Mouse (Mus musculus): Measurements from ENCODE around the gene Slco2a1. TPM values are rescaled to one million over a fixed set of nuclear protein-coding genes. Genes with fewer than 3 reads are reported as not detected.

Gene Slco2a1
- polyA plus RNA-seq, 1 experiment from 2014 or later = 1.7 TPM

- no peak overlapping the region for H3K4me3 ChIP-seq
- H3K27ac ChIP-seq = no peak overlapping the region
- no peak overlapping the region for H3K9ac ChIP-seq
- H3K27me3 ChIP-seq (replicated peaks) = no peaks in the 10 kb centered on the region
- WGBS (ENCODE audit: insufficient replicate concordance) = 63% methylated on average over 1 of the region's 1 CpGs
- no peak overlapping the region for H3K4me2 ChIP-seq
- H3K36me3 ChIP-seq = no peaks in the 10 kb centered on the region
- ATAC-seq = no peak
- no peaks in the 10 kb centered on the region for H3K4me1 ChIP-seq
- H3K9me3 ChIP-seq (replicated peaks) = no peaks in the 10 kb centered on the region
Observed at GRCm38 (mm10) chr9:103045406-103045805, 56.9 kb downstream of the Slco2a1 start.

- WGBS (ENCODE audit: insufficient replicate concordance) = 44% methylated on average over 7 of the region's 7 CpGs
- H3K27ac ChIP-seq = no peak overlapping the region
- 0 out of 2 replicates have a peak, but pooled peaks have one; percentile 49 for ATAC-seq
Observed at GRCm38 (mm10) chr9:103049049-103049511, 60.6 kb downstream of the Slco2a1 start.

GRCm38 (mm10) chr9:103053829-103054228 lies 65.3 kb downstream of the Slco2a1 start:
- no peak overlapping the region for H3K9ac ChIP-seq
- no peaks in the 10 kb centered on the region for H3K36me3 ChIP-seq
- WGBS (ENCODE audit: insufficient replicate concordance) = 54% methylated on average over 7 of the region's 7 CpGs
- no peaks in the 10 kb centered on the region for H3K4me1 ChIP-seq
- peaks cover 5% of the 10 kb centered on the region; the same call in 1 of the 2 replicates for H3K27me3 ChIP-seq (replicated peaks)
- H3K4me2 ChIP-seq = no peak overlapping the region
- no peaks in the 10 kb centered on the region for H3K9me3 ChIP-seq (replicated peaks)
- no peak overlapping the region for H3K4me3 ChIP-seq
- no peak overlapping the region for H3K27ac ChIP-seq
- no peak for ATAC-seq

More at GRCm38 (mm10) chr9:103049049-103049511, 60.6 kb downstream of the Slco2a1 start:
- 0 out of 2 replicates have a peak, but pooled peaks cover 5% of the 10 kb centered on the region for H3K27me3 ChIP-seq (replicated peaks)
- no peaks in the 10 kb centered on the region for H3K36me3 ChIP-seq
- no peak overlapping the region for H3K4me3 ChIP-seq
- H3K9ac ChIP-seq = no peak overlapping the region
- H3K9me3 ChIP-seq (replicated peaks) = no peaks in the 10 kb centered on the region
- H3K4me2 ChIP-seq = no peak overlapping the region
- H3K4me1 ChIP-seq = no peaks in the 10 kb centered on the region

GRCm38 (mm10) chr9:103055061-103055460 lies 66.5 kb downstream of the Slco2a1 start:
- Histone ChIP-seq H3K4me3 (no peak overlapping the region), H3K36me3 (no peaks in the 10 kb centered on the region), H3K4me1 (no peaks in the 10 kb centered on the region), H3K27me3 (replicated peaks) (peaks cover 5% of the 10 kb centered on the region; the same call in 1 of the 2 replicates), H3K27ac (no peak overlapping the region), H3K9me3 (replicated peaks) (no peaks in the 10 kb centered on the region), H3K4me2 (no peak overlapping the region), H3K9ac (no peak overlapping the region)
- 70% methylated on average over 11 of the region's 11 CpGs for WGBS (ENCODE audit: insufficient replicate concordance)
- ATAC-seq = no peak

- no peak for ATAC-seq
- no peaks in the 10 kb centered on the region for H3K36me3 ChIP-seq
- no peak overlapping the region for H3K27ac ChIP-seq
- peaks cover 5% of the 10 kb centered on the region; the same call in 1 of the 2 replicates for H3K27me3 ChIP-seq (replicated peaks)
- H3K4me1 ChIP-seq = no peaks in the 10 kb centered on the region
- no peak overlapping the region for H3K4me3 ChIP-seq
- 76% methylated on average over 5 of the region's 5 CpGs for WGBS (ENCODE audit: insufficient replicate concordance)
- H3K9me3 ChIP-seq (replicated peaks) = no peaks in the 10 kb centered on the region
- no peak overlapping the region for H3K4me2 ChIP-seq
- H3K9ac ChIP-seq = no peak overlapping the region
Observed at GRCm38 (mm10) chr9:103056164-103056563, 67.7 kb downstream of the Slco2a1 start.

- no peaks in the 10 kb centered on the region for H3K4me1 ChIP-seq
- H3K4me2 ChIP-seq = no peak overlapping the region
- no peak overlapping the region for H3K4me3 ChIP-seq
- WGBS (ENCODE audit: insufficient replicate concordance) = 55% methylated on average over 2 of the region's 2 CpGs
- no peak overlapping the region for H3K9ac ChIP-seq
- ATAC-seq = no peak
- no peaks in the 10 kb centered on the region; the same call in 1 of the 2 replicates for H3K27me3 ChIP-seq (replicated peaks)
- H3K36me3 ChIP-seq = no peaks in the 10 kb centered on the region
- H3K9me3 ChIP-seq (replicated peaks) = no peaks in the 10 kb centered on the region
- no peak overlapping the region for H3K27ac ChIP-seq
Observed at GRCm38 (mm10) chr9:103060551-103060950, 72.0 kb downstream of the Slco2a1 start.

GRCm38 (mm10) chr9:103061471-103062053 lies 73.0 kb downstream of the Slco2a1 start:
- Histone ChIP-seq H3K4me2 (no peak overlapping the region), H3K9me3 (replicated peaks) (no peaks in the 10 kb centered on the region), H3K27ac (no peak overlapping the region), H3K9ac (no peak overlapping the region), H3K36me3 (no peaks in the 10 kb centered on the region), H3K4me3 (no peak overlapping the region), H3K27me3 (replicated peaks) (no peaks in the 10 kb centered on the region; the same call in 1 of the 2 replicates), H3K4me1 (no peaks in the 10 kb centered on the region)
- no peak for ATAC-seq
- WGBS (ENCODE audit: insufficient replicate concordance) = 56% methylated on average over 5 of the region's 5 CpGs

- Histone ChIP-seq H3K9me3 (replicated peaks) (no peaks in the 10 kb centered on the region), H3K4me2 (no peak overlapping the region), H3K27ac (no peak overlapping the region), H3K4me3 (no peak overlapping the region), H3K36me3 (no peaks in the 10 kb centered on the region), H3K27me3 (replicated peaks) (no peaks in the 10 kb centered on the region; the same call in 1 of the 2 replicates), H3K4me1 (no peaks in the 10 kb centered on the region), H3K9ac (no peak overlapping the region)
- 77% methylated on average over 6 of the region's 6 CpGs for WGBS (ENCODE audit: insufficient replicate concordance)
- no peak for ATAC-seq
Observed at GRCm38 (mm10) chr9:103063591-103063990, 75.1 kb downstream of the Slco2a1 start.

GRCm38 (mm10) chr9:103066845-103067244 lies 78.3 kb downstream of the Slco2a1 start:
- H3K4me2 ChIP-seq = no peak overlapping the region
- no peak overlapping the region for H3K9ac ChIP-seq
- ATAC-seq = no peak
- H3K27me3 ChIP-seq (replicated peaks) = no peaks in the 10 kb centered on the region
- H3K4me1 ChIP-seq = no peaks in the 10 kb centered on the region
- H3K4me3 ChIP-seq = no peak overlapping the region
- no peak overlapping the region for H3K27ac ChIP-seq
- H3K36me3 ChIP-seq = no peaks in the 10 kb centered on the region
- WGBS (ENCODE audit: insufficient replicate concordance) = 70% methylated on average over 8 of the region's 8 CpGs
- no peaks in the 10 kb centered on the region for H3K9me3 ChIP-seq (replicated peaks)

- 75% methylated on average over 11 of the region's 11 CpGs for WGBS (ENCODE audit: insufficient replicate concordance)
- H3K27me3 ChIP-seq (replicated peaks) = no peaks in the 10 kb centered on the region
- no peak overlapping the region for H3K27ac ChIP-seq
- H3K4me1 ChIP-seq = no peaks in the 10 kb centered on the region
- no peak overlapping the region for H3K4me3 ChIP-seq
- H3K9ac ChIP-seq = no peak overlapping the region
- H3K36me3 ChIP-seq = no peaks in the 10 kb centered on the region
- H3K4me2 ChIP-seq = no peak overlapping the region
- ATAC-seq = no peak
- no peaks in the 10 kb centered on the region for H3K9me3 ChIP-seq (replicated peaks)
Observed at GRCm38 (mm10) chr9:103067651-103068050, 79.1 kb downstream of the Slco2a1 start.

GRCm38 (mm10) chr9:103068769-103069168 lies 80.3 kb downstream of the Slco2a1 start:
- 79% methylated on average over 8 of the region's 8 CpGs for WGBS (ENCODE audit: insufficient replicate concordance)
- Histone ChIP-seq H3K27me3 (replicated peaks) (no peaks in the 10 kb centered on the region), H3K27ac (no peak overlapping the region)

GRCm38 (mm10) chr9:103071541-103072203 lies 83.2 kb downstream of the Slco2a1 start:
- H3K4me1 ChIP-seq = no peaks in the 10 kb centered on the region
- H3K27me3 ChIP-seq (replicated peaks) = 0 out of 2 replicates have a peak, but pooled peaks cover 4% of the 10 kb centered on the region
- no peaks in the 10 kb centered on the region for H3K9me3 ChIP-seq (replicated peaks)
- H3K27ac ChIP-seq = no peak overlapping the region
- H3K4me2 ChIP-seq = no peak overlapping the region
- H3K9ac ChIP-seq = no peak overlapping the region
- no peak for ATAC-seq
- WGBS (ENCODE audit: insufficient replicate concordance) = 68% methylated on average over 7 of the region's 7 CpGs
- H3K4me3 ChIP-seq = no peak overlapping the region
- no peaks in the 10 kb centered on the region for H3K36me3 ChIP-seq

More at GRCm38 (mm10) chr9:103068769-103069168, 80.3 kb downstream of the Slco2a1 start:
- H3K4me1 ChIP-seq = no peaks in the 10 kb centered on the region
- no peaks in the 10 kb centered on the region for H3K36me3 ChIP-seq
- ATAC-seq = no peak
- no peak overlapping the region for H3K4me2 ChIP-seq
- no peaks in the 10 kb centered on the region for H3K9me3 ChIP-seq (replicated peaks)
- no peak overlapping the region for H3K4me3 ChIP-seq
- no peak overlapping the region for H3K9ac ChIP-seq
